Mouse (Mus musculus): ENCODE results near the gene Ndst2. TPM values are rescaled to one million over a fixed set of nuclear protein-coding genes. Genes with fewer than 3 reads are reported as not detected.

Ndst2 gene
- polyA plus RNA-seq, 1 experiment from 2014 or later = 19.7 TPM

DNA sequence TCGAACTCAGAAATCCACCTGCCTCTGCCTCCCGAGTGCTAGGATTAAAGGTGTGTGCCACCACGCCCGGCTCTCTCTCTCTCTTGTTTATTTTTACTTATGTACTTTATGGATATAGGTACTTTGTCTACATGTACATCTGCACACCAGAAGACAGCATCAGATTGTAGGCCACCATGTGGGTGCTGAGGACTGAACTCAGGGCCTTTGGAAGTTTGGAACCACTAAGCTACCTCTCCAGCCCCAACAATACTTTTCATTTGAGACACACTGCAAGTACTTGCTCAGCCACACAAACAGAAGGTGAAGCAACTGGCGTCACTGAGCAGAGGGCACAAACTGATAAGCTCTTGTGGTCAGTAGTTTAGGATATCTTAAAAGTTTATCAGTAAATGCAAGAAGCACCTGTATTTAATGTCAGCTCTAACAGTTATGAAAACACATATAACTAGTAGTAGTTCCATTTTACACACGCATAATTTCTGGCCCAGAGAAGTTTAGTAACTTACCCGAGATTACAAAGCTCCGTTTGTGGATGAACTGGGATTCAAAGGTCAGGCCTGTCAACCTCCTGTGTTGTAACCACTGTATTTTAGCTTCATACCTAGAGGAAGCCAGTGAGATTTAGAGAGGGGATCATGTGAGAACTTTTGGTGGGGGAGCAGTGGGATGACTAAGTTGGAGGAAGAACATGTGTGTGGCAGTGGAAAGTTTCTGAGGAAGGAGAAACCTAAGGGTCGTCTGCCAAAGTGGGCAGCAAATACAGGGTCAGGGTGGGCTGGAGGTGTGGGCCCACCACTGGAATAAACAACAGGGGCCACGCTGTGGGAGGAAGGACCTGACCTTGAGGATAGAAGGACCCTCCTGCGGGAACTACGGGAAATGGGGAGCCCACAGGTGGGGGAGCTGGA lies 1.1 kb downstream of the Ndst2 start:
- no peak for DNase-seq (ENCODE audit: low spot score)

DNA sequence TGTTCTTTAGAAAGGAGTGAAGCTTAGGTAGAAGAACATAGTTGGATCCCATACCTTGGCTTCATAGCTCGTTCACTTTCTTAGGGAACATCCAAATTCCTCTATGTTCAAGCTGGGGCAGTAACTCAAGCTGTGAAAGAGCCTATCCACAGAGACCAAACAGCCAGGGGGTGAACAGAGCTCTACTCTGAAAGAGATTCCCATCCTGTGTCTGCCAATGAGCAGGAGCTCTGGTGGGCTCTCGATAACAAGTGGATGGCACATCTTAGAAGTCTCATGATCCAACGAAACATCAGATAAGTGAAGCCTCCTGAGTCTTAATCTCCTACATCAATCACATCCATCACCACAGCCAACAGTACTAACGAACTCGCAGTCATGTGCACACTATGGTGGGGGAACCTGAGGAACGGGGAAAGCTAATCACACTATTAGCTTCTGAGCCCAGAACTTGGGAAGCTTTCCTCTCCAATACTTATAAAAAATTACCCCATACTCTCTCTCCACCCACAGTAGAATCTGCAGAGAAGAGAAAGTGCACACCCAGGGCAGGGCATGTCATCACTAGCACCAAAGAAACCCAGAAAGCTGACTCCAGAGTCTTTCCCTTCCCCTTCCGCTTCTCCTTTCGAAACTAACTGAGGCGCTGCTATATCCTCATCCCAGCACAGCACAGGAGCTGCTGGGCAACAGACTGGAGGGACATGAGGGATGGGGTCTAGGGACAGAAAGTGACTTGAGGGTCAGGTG lies 3.3 kb downstream of the Ndst2 start:
- H3K27me3 ChIP-seq (ENCODE audit: insufficient read depth, poor library complexity, severe bottlenecking) = no peaks in the 10 kb centered on the region
- H3K9me3 ChIP-seq = no peaks in the 10 kb centered on the region
- peaks cover 72% of the 10 kb centered on the region for H3K36me3 ChIP-seq
- peaks cover 31% of the 10 kb centered on the region for H3K4me1 ChIP-seq
- 81% methylated on average over 9 of the region's 9 CpGs for WGBS
- no peak for DNase-seq (ENCODE audit: low spot score)
- H3K27ac ChIP-seq = no peak overlapping the region
- H3K4me3 ChIP-seq = no peak overlapping the region

More for the DNA sequence above, 1.1 kb downstream of the Ndst2 start:
- Histone ChIP-seq H3K9me3 (no peaks in the 10 kb centered on the region), H3K27ac (peak overlapping the region; percentile 98), H3K27me3 (ENCODE audit: insufficient read depth, poor library complexity, severe bottlenecking) (no peaks in the 10 kb centered on the region), H3K36me3 (peaks cover 71% of the 10 kb centered on the region), H3K4me1 (peaks cover 47% of the 10 kb centered on the region), H3K4me3 (peak overlapping the region; percentile 96)
- 42% methylated on average over 12 of the region's 12 CpGs for whole genome bisulfite sequencing

DNA sequence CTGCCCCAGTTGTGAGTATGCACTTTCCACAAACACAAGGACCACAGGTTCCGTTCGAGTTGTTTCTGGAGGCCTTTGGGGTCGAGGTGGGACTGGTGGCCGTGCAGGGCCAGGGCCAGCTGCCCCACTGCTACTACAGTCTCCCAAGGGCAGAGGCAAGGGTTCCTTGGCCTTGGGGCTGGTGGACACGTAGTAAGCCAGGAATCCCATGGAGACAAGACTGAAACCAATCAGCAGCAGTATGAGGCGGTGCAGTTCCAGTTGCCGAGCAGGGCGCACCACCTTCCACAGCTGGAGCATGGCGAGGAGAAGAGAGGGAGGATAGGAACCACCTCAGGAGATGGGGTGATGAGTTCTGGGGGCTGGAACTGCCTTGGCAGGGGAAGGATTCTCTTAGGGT lies 4.5 kb downstream of the Ndst2 start:
- DNase-seq (ENCODE audit: low spot score) = no peak
- Histone ChIP-seq H3K36me3 (peaks cover 73% of the 10 kb centered on the region), H3K27ac (0 out of 2 replicates have a peak overlapping the region, but pooled peaks have one; percentile 48), H3K27me3 (ENCODE audit: insufficient read depth, poor library complexity, severe bottlenecking) (no peaks in the 10 kb centered on the region), H3K4me3 (no peak overlapping the region), H3K9me3 (no peaks in the 10 kb centered on the region), H3K4me1 (peaks cover 32% of the 10 kb centered on the region)
- WGBS = 88% methylated on average over 9 of the region's 9 CpGs

DNA sequence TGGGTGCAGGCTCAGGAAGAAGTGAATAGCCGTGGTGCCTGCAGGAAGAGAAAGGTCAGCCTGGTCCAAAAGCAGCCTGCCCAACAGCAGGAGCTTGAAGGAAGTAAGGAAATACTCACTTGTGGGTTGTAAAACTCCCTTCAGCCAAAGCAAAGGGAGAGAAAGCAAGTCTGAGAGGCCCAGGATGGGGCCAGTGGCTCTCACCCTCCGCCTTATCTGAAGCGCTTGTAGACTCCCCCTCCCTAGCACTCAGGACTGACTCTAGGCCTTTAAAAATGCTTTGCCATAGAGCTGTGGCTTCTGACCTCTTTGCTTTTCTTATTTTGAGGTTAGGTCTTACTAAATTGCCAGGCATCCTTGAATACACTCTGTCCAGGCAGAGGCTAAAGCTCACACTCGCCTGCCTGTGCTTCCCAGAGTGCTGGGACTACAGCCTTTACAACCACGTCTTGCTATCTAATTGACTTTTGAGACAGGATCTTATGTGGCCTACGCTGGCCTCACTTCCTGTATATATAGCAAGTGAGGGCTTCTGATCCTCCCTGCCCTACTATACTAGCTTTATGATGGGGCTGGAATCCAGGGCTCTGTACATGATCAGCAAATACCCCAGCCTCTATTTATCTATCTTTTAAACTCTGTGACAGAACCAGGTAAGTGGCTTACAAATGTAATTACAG lies 8.6 kb downstream of the Ndst2 start:
- 50% methylated on average over 6 of the region's 6 CpGs for WGBS
- H3K27me3 ChIP-seq (ENCODE audit: insufficient read depth, poor library complexity, severe bottlenecking) = no peaks in the 10 kb centered on the region
- H3K27ac ChIP-seq = peak overlapping the region; percentile 74
- DNase-seq (ENCODE audit: low spot score) = no peak
- no peaks in the 10 kb centered on the region for H3K9me3 ChIP-seq
- H3K4me1 ChIP-seq = peaks cover 15% of the 10 kb centered on the region
- peak overlapping the region; percentile 9; the same call in 1 of the 2 replicates for H3K4me3 ChIP-seq
- H3K36me3 ChIP-seq = peaks cover 99% of the 10 kb centered on the region

DNA sequence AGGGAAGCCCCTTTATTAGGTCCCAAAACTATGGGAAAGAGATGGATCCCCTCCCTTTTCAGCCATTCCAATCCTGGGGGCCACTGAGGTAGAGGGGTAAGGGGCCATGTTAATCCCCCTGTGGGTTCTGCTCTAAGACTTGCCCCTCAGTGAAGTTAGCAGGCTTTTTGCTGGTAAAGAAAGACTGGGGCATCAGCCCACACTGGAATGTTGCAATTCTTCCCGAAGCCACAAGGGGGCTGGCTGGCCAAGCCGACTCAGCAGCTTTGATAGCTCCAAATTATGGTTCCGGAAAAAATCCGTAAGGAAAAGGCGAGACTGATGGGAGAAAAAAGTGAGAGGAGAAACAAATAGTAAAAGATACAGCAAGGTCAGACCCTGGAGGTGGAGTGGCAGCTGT lies 10.3 kb downstream of the Ndst2 start:
- no peaks in the 10 kb centered on the region for H3K27me3 ChIP-seq (ENCODE audit: insufficient read depth, poor library complexity, severe bottlenecking)
- no peak for DNase-seq (ENCODE audit: low spot score)
- H3K4me1 ChIP-seq = peaks cover 15% of the 10 kb centered on the region
- H3K27ac ChIP-seq = no peak overlapping the region
- no peaks in the 10 kb centered on the region for H3K9me3 ChIP-seq
- no peak overlapping the region for H3K4me3 ChIP-seq
- WGBS = 36% methylated on average over 5 of the region's 5 CpGs
- peaks cover 98% of the 10 kb centered on the region for H3K36me3 ChIP-seq

DNA sequence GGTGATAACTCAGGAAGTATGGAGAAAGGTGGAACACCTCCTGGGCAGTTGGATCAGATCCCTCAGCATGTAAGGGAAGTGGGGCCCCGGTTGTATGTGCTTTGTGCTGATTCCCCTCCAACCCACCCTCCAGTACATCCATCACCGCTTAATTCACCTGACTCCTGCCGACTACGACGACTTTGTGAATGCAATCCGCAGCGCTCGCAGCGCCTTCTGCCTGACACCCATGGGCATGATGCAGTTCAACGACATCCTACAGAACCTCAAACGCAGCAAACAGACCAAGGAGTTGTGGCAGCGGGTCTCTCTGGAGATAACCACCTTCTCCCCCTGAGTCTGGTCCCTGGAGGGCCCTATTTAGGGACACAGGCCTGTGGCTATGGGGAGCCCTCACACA lies 11.4 kb downstream of the Ndst2 start:
- peaks cover 98% of the 10 kb centered on the region for H3K36me3 ChIP-seq
- H3K4me1 ChIP-seq = peaks cover 15% of the 10 kb centered on the region
- 93% methylated on average over 12 of the region's 12 CpGs for WGBS
- no peaks in the 10 kb centered on the region for H3K9me3 ChIP-seq
- 0 out of 2 replicates have a peak overlapping the region, but pooled peaks have one; percentile 0 for H3K27ac ChIP-seq
- no peaks in the 10 kb centered on the region for H3K27me3 ChIP-seq (ENCODE audit: insufficient read depth, poor library complexity, severe bottlenecking)
- no peak for DNase-seq (ENCODE audit: low spot score)
- H3K4me3 ChIP-seq = no peak overlapping the region

DNA sequence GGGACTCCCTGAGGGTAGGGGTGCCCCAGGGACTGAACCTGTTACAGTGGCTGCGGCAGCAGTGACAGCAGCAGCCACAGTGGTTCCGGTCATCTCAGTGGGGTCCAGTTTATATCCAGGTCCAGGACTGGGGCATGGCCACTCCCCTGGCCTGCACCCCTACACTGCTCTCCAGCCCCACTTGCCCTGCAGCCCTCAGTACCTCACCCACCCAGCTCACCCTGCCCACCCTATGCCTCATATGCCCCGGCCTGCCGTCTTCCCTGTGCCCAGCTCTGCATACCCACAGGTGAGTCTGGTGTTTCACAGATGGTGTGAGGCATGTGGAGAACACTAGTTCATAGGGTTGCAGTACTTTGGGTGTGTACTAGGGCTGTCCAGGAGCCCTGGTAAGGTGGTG lies 13.0 kb downstream of the Ndst2 start:
- 82% methylated on average over 4 of the region's 4 CpGs for WGBS
- no peaks in the 10 kb centered on the region for H3K27me3 ChIP-seq (ENCODE audit: insufficient read depth, poor library complexity, severe bottlenecking)
- peaks cover 15% of the 10 kb centered on the region for H3K4me1 ChIP-seq
- H3K9me3 ChIP-seq = no peaks in the 10 kb centered on the region
- DNase-seq (ENCODE audit: low spot score) = no peak
- H3K27ac ChIP-seq = no peak overlapping the region
- H3K36me3 ChIP-seq = peaks cover 98% of the 10 kb centered on the region
- no peak overlapping the region for H3K4me3 ChIP-seq

DNA sequence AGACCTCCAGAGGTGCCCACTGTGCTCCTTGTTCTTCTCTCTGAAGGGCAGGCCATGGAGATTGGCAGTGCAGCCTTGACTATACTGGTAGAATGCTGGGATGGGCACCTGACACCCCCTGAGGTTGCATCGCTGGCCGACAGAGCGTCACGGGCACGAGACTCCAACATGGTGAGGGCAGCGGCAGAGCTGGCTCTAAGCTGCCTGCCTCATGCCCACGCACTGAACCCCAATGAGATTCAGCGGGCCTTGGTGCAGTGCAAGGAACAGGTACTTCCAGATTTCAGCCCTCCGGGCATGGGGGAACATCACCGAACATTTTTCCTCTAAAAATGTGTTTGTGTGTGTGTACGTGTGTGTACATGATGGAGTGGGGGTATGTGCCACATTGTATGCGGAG lies 14.6 kb downstream of the Ndst2 start:
- H3K27ac ChIP-seq = no peak overlapping the region
- 93% methylated on average over 12 of the region's 12 CpGs for WGBS
- peaks cover 99% of the 10 kb centered on the region for H3K36me3 ChIP-seq
- H3K27me3 ChIP-seq (ENCODE audit: insufficient read depth, poor library complexity, severe bottlenecking) = no peaks in the 10 kb centered on the region
- no peak for DNase-seq (ENCODE audit: low spot score)
- no peaks in the 10 kb centered on the region for H3K9me3 ChIP-seq
- H3K4me1 ChIP-seq = peaks cover 1% of the 10 kb centered on the region
- no peak overlapping the region for H3K4me3 ChIP-seq

DNA sequence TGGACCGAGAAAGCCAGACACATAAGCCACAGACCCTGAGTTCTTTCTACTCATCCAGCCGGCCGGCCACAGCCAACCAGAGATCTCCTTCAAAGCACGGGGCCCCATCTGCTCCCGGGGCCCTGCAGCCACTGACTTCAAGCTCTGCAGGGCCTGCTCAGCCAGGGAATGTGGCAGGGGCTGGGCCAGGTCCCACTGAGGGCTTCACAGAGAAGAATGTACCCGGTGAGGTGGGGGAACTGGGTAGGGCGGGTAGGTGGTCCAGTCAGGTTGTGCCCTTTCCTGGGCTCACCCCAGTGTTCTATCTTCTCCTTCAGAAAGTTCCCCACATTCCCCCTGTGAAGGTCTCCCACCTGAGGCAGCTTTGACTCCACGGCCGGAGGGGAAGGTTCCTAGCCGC lies 15.9 kb downstream of the Ndst2 start:
- Histone ChIP-seq H3K27ac (no peak overlapping the region), H3K4me3 (no peak overlapping the region), H3K36me3 (peaks cover 99% of the 10 kb centered on the region), H3K27me3 (ENCODE audit: insufficient read depth, poor library complexity, severe bottlenecking) (no peaks in the 10 kb centered on the region), H3K9me3 (no peaks in the 10 kb centered on the region), H3K4me1 (peaks cover 14% of the 10 kb centered on the region)
- 85% methylated on average over 10 of the region's 10 CpGs for WGBS
- DNase-seq (ENCODE audit: low spot score) = no peak

DNA sequence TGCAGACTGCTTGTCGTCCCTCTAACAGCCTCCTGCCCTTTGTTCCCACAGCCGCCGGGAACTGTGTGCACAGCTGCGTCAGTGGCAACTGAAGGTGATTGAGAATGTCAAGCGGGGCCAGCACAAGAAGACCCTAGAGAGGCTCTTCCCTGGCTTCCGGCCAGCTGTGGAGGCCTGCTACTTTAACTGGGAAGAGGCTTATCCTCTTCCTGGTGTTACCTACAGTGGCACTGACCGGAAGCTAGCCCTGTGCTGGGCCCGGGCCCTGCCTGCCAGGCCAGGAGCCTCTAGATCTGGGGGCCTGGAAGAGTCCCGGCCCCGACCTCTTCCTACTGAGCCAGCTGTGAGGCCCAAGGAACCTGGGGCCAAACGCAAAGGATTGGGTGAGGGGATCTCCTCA lies 20.5 kb downstream of the Ndst2 start:
- Histone ChIP-seq H3K36me3 (peaks cover 92% of the 10 kb centered on the region), H3K9me3 (no peaks in the 10 kb centered on the region), H3K4me3 (no peak overlapping the region), H3K4me1 (peaks cover 38% of the 10 kb centered on the region), H3K27ac (peak overlapping the region; percentile 80), H3K27me3 (ENCODE audit: insufficient read depth, poor library complexity, severe bottlenecking) (no peaks in the 10 kb centered on the region)
- WGBS = 33% methylated on average over 11 of the region's 11 CpGs
- peak; percentile 87 for DNase-seq (ENCODE audit: low spot score)

DNA sequence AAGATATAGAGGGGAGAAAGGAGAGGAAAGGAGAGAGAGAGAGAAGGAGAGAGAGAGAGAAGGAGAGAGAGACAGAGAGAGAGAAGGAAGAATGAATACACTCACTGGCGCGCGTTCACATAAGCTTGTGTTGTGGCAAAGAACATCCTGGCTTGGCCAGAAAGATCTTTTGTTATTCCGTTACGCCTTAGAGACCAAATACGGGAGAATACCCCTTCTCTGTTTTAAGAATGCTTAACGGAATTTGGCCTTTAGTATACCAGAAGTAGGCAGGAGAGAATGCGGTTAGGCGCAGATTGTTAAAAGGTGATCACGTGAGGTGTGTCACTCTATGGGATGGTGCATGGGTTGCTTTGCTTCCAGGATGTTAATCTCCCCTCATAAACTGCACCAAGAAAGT lies 26.1 kb downstream of the Ndst2 start:
- peak overlapping the region; percentile 100 for H3K4me3 ChIP-seq
- H3K36me3 ChIP-seq = peaks cover 56% of the 10 kb centered on the region
- no peaks in the 10 kb centered on the region for H3K9me3 ChIP-seq
- no peaks in the 10 kb centered on the region for H3K27me3 ChIP-seq (ENCODE audit: insufficient read depth, poor library complexity, severe bottlenecking)
- H3K27ac ChIP-seq = peak overlapping the region; percentile 98
- peaks cover 30% of the 10 kb centered on the region for H3K4me1 ChIP-seq
- WGBS = 15% methylated on average over 10 of the region's 10 CpGs
- no peak for DNase-seq (ENCODE audit: low spot score)

DNA sequence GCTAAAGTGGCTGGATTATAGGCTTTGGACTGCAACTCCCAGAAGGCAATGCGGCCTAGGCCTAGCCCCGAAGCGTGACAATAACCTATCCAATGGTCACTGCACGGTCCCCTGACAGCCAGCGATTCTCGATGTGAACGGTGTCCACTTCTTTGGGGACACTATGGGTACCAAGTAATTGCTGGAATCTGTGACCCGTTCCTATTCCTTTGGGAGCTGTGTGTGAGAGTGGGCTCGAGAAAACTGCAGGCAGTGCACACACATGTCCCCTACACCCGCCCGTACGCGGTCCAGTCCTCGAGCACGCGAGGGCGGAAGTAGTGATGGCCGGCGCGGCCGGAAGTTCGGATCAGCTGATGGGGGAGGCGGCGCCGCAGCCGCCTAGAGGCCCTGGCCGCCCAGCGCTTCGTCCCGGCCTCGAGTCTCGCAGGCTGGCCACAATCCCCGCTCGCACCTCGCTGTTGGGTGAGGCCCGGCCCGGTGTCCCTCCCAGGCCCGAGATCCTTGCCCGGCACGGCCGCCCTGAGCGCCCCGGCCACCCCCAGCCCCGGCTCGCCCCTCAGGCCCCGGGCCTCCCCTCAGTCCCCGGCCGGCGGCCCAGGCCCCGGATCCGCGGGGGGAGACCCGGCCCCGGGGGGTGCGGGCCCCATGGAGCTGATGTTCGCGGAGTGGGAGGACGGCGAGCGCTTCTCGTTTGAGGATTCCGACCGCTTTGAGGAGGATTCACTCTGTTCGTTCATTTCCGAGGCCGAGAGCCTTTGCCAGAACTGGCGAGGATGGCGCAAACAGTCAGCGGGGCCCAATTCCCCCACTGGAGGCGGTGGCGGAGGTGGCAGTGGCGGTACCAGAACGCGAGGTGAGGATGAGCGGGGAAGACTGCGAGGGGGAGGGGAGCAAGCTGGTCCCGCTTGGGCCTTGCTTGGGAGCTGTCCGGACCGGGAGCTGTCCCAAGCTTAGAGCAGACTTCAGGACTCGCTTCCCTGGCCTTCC lies 26.9 kb downstream of the Ndst2 start, which contains the start of gene Zswim8:
Zswim8 (plus strand) TSS at position 352 of the 990 bp plus-strand sequence.
- peak within 1 kb of the TSS; percentile 98 for H3K27ac ChIP-seq

More for the DNA sequence above, 26.9 kb downstream of the Ndst2 start, which contains the start of gene Zswim8:
- H3K4me1 ChIP-seq = peaks cover 24% of the 10 kb centered on the region
- peak; percentile 96 for DNase-seq (ENCODE audit: low spot score)
- H3K9me3 ChIP-seq = no peaks in the 10 kb centered on the region
- peak within 1 kb of the TSS; percentile 100 for H3K4me3 ChIP-seq
- WGBS = under 1% methylated on average over 80 of the region's 80 CpGs
- peaks cover 48% of the 10 kb centered on the region for H3K36me3 ChIP-seq
- no peaks in the 10 kb centered on the region for H3K27me3 ChIP-seq (ENCODE audit: insufficient read depth, poor library complexity, severe bottlenecking)

Data from heart, embryonic 10.5 days (tissue).